ENCODE assay signal across 24 mouse cellular contexts in genomic region chr6:126576566-126576965, GRCm38 (mm10). TPM values are rescaled to one million over a fixed set of nuclear protein-coding genes. Genes with fewer than 3 reads are reported as not detected.
"Had no signal": no experiment of that assay in that cellular context is flagged by ENCODE, and none has a peak within 500 bp of the region (broad histone marks: within the 10 kb centered on the region; RNA-seq: fewer than 3 reads in every experiment).

No protein-coding gene starts in this region.

- H3K36me3 ChIP-seq: limb, embryonic 10.5 days; limb, embryonic 13.5 days; liver, embryonic 12.5 days; liver, embryonic 15.5 days; lung, embryonic 15.5 days; neural tube, embryonic 12.5 days; neural tube, embryonic 15.5 days had no signal

- H3K9me3 ChIP-seq: limb, embryonic 10.5 days; limb, embryonic 13.5 days; liver, embryonic 12.5 days; liver, embryonic 15.5 days; lung, embryonic 15.5 days; neural tube, embryonic 12.5 days; neural tube, embryonic 15.5 days had no signal

- H3K27me3 ChIP-seq: liver, embryonic 12.5 days; liver, embryonic 15.5 days; lung, embryonic 15.5 days; neural tube, embryonic 12.5 days; neural tube, embryonic 15.5 days had no signal

- H3K9ac ChIP-seq: limb, embryonic 13.5 days; liver, embryonic 12.5 days; liver, embryonic 15.5 days; lung, embryonic 15.5 days; neural tube, embryonic 12.5 days; neural tube, embryonic 15.5 days had no signal

- H3K4me3 ChIP-seq: layer of hippocampus, adult 2 months; limb, embryonic 10.5 days; limb, embryonic 13.5 days; liver, embryonic 12.5 days; liver, embryonic 15.5 days; lung, embryonic 15.5 days; neural tube, embryonic 12.5 days; neural tube, embryonic 15.5 days had no signal

- ATAC-seq: liver, embryonic 12.5 days had no signal

- H3K27ac ChIP-seq: layer of hippocampus, adult 2 months; limb, embryonic 10.5 days; limb, embryonic 13.5 days; liver, embryonic 12.5 days; liver, embryonic 15.5 days; lung, embryonic 15.5 days; neural tube, embryonic 12.5 days; neural tube, embryonic 15.5 days; stomach, postnatal 0 days had no signal

- H3K4me1 ChIP-seq: limb, embryonic 13.5 days; liver, embryonic 12.5 days; liver, embryonic 15.5 days; lung, embryonic 15.5 days; neural tube, embryonic 12.5 days; neural tube, embryonic 15.5 days had no signal

- H3K4me2 ChIP-seq: limb, embryonic 13.5 days; liver, embryonic 12.5 days; liver, embryonic 15.5 days; lung, embryonic 15.5 days; midbrain, embryonic 11.5 days; neural tube, embryonic 12.5 days; neural tube, embryonic 15.5 days had no signal

- DNase-seq: kidney, postnatal 14 days; layer of hippocampus, adult 9-11 months; liver; lung, adult 18-20 months; lung, postnatal 10 days; lung, postnatal 36 days; midbrain, embryonic 14.5 days; right cerebral cortex, adult 18-20 months; right cerebral cortex, postnatal 14 days; right cerebral cortex, postnatal 4 days; thymus, adult 2 months; thymus, postnatal 14 days; thymus, postnatal 4 days had no signal

RNA-seq across cellular contexts. Expression of gene Kcna5, which starts 41.4 kb away (rescaled TPM):
- total RNA-seq: megakaryocyte-erythroid progenitor cell, adult 5-6 weeks had no signal
